Mouse (Mus musculus) testis, postnatal 10 days (tissue): ENCODE data around the gene Nudt1.

Experiments used
- DNase-seq: peaks from one replicate; pipeline ENCODE4 v3.0.0; 2021; ENCODE audit warnings: low spot score

Gene Nudt1

DNA sequence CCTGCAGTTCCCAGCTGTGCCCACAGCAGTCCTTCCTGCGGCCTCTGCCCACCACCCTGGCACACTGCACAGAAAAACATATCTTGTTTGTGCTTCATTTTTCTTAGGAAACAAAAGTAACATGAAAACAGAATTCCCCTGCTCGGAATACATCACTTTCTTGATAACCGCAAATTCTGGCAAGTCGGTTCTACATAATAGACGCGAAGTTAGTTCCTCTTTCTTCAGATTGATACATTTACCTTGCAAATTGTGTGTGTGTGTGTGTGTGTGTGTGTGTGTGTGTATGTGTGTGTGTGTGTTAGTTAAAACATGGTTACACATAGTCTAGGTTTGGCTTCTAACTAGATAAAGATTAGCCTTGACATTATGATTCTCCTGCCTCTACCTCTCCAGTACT is 61.2 kb downstream of the Nudt1 start:
- no peak for DNase-seq

- DNase-seq, result no peak
Observed at GRCm38 (mm10) chr5:140383559-140383958, 62.1 kb downstream of the Nudt1 start.

GRCm38 (mm10) chr5:140384462-140384861 is 63.0 kb downstream of the Nudt1 start:
- no peak for DNase-seq

- DNase-seq, result no peak
Observed at GRCm38 (mm10) chr5:140387236-140387635, 65.8 kb downstream of the Nudt1 start.
